Mouse (Mus musculus) embryonic fibroblast, embryonic 13.5 days (primary cell): ENCODE measurements around the gene Tnrc6a.

Experiments
- CTCF ChIP-seq: IDR thresholded peaks from 2 replicates; pipeline ENCODE4 v1.5.1; 2011; ENCODE audit warnings: mild to moderate bottlenecking, control low read depth, low read length, moderate library complexity, borderline replicate concordance; ENCODE audit not compliant: insufficient read depth
- POLR2A ChIP-seq: IDR thresholded peaks from 2 replicates; pipeline ENCODE4 v1.6.1; 2011; ENCODE audit warnings: low read depth, mild to moderate bottlenecking, control low read depth, low read length, moderate library complexity

DNA sequence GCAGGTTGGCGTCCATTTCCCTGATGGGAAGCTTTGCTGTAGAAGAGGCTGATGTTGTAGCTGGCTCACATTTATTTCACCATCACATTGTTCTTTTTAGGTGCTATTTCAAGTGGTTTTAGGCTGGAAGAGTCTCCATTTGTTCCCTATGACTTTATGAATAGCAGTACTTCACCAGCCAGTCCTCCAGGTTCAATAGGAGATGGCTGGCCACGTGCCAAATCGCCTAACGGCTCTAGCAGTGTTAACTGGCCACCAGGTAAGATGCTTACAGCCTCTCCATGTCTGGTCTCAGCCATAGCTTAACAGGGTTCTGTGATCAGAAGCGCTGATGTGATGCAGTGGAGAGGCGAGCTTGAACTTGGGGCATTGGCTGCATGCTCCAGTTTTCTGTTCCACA lies 62.8 kb downstream of the Tnrc6a start:
- no peak for TF ChIP-seq CTCF
- no peak for TF ChIP-seq POLR2A
